ENCODE assay signal across 11 mouse cellular contexts in genomic region chr12:33345773-33346435, GRCm38 (mm10). TPM values are rescaled to one million over a fixed set of nuclear protein-coding genes. Genes with fewer than 3 reads are reported as not detected.
DNase-seq lines count a peak whose midpoint lies in the region; ATAC-seq lines count a peak whose summit lies in the region.
"Had no signal": no experiment of that assay in that cellular context is flagged by ENCODE, and none has a peak within 500 bp of the region (broad histone marks: within the 10 kb centered on the region; RNA-seq: fewer than 3 reads in every experiment).

No protein-coding gene starts in this region.

- intact Hi-C loops in heart, postnatal 14 days (cut with DNase I), result no loop called here

- H3K27me3 ChIP-seq in heart, embryonic 14.5 days (ENCODE audit: control insufficient read depth, insufficient read depth, low read length), result peaks cover 5% of the 10 kb centered on the region
- no peaks in the 10 kb centered on the region for H3K27me3 ChIP-seq in forebrain, embryonic 14.5 days (replicated peaks; ENCODE audit: control insufficient read depth, insufficient read depth, low read length)
- peaks cover 31% of the 10 kb centered on the region for H3K27me3 ChIP-seq in midbrain, embryonic 12.5 days

- H3K36me3 ChIP-seq in heart, embryonic 14.5 days (ENCODE audit: control insufficient read depth, insufficient read depth, low read length), result no peaks in the 10 kb centered on the region
- H3K36me3 ChIP-seq in forebrain, embryonic 14.5 days (ENCODE audit: control insufficient read depth, insufficient read depth, low read length), result no peaks in the 10 kb centered on the region
- peaks cover 8% of the 10 kb centered on the region; the same call in 1 of the 2 replicates for H3K36me3 ChIP-seq in midbrain, embryonic 12.5 days

- H3K9ac ChIP-seq in heart, embryonic 14.5 days (ENCODE audit: low read length), result 0 out of 2 replicates have a peak overlapping the region, but pooled peaks have one; percentile 35
- no peak overlapping the region; the same call in 1 of the 2 replicates for H3K9ac ChIP-seq in forebrain, embryonic 14.5 days (ENCODE audit: low read length)
- no peak overlapping the region for H3K9ac ChIP-seq in midbrain, embryonic 12.5 days (replicated peaks)
- H3K9ac ChIP-seq: liver, postnatal 0 days had no signal

- ATAC-seq in heart, embryonic 14.5 days (ENCODE audit: insufficient number of reproducible peaks, insufficient read depth, low FRiP score, low read depth), result peak; percentile 65; the same call in 1 of the 2 replicates
- no peak for ATAC-seq in forebrain, embryonic 14.5 days
- peak; percentile 10; the same call in 1 of the 2 replicates for ATAC-seq in midbrain, embryonic 12.5 days (ENCODE audit: low FRiP score, low read depth)
- ATAC-seq: activated CD4-positive, CD25-positive, alpha-beta regulatory T cell, adult 4 months; liver, postnatal 0 days had no signal

- H3K27ac ChIP-seq in heart, embryonic 14.5 days (replicated peaks in 1 of 2; ENCODE audit: control insufficient read depth in 1 of 2, insufficient read depth in 1 of 2, low read depth in 2 of 2, low read length in 2 of 2), result no peak overlapping the region; a peak in 1 of 4 replicates
- peak overlapping the region; percentile 40; the same call in 1 of the 2 replicates for H3K27ac ChIP-seq in forebrain, embryonic 14.5 days (ENCODE audit: low read depth, low read length)
- no peak overlapping the region for H3K27ac ChIP-seq in midbrain, embryonic 12.5 days (replicated peaks)

- peak overlapping the region; percentile 58 for H3K4me2 ChIP-seq in heart, embryonic 14.5 days (ENCODE audit: low read length)
- peak overlapping the region; percentile 43 for H3K4me2 ChIP-seq in forebrain, embryonic 14.5 days (ENCODE audit: low read length)
- peak overlapping the region; percentile 54 for H3K4me2 ChIP-seq in midbrain, embryonic 12.5 days (replicated peaks)

- peak overlapping the region in 1 of 2 experiments; percentile 15; a peak in 2 of 4 replicates for H3K4me3 ChIP-seq in heart, embryonic 14.5 days (ENCODE audit: control insufficient read depth in 1 of 2, insufficient read depth in 1 of 2, low read depth in 1 of 2, low read length in 2 of 2)
- no peak overlapping the region for H3K4me3 ChIP-seq in forebrain, embryonic 14.5 days (ENCODE audit: low read depth, low read length)
- no peak overlapping the region for H3K4me3 ChIP-seq in midbrain, embryonic 12.5 days

- DNase-seq in heart, postnatal 14 days, result no peak
- DNase-seq in ZHBTc4 (ENCODE audit: low read depth, low spot score), result peak; percentile 59
- no peak for DNase-seq in forebrain, embryonic 14.5 days (ENCODE audit: low spot score)
- no peak for DNase-seq in adrenal gland, postnatal 14 days
- no peak for DNase-seq in left cerebral cortex, adult 18-20 months (ENCODE audit: low spot score in 2 of 2)
- DNase-seq in layer of hippocampus, adult 11-12 months (ENCODE audit: low spot score), result no peak
- DNase-seq: liver, postnatal 0 days had no signal

- H3K9me3 ChIP-seq in heart, embryonic 14.5 days (ENCODE audit: control insufficient read depth, low read length), result peaks cover 9% of the 10 kb centered on the region; the same call in 1 of the 2 replicates
- H3K9me3 ChIP-seq in forebrain, embryonic 14.5 days (replicated peaks; ENCODE audit: control insufficient read depth, low read length), result no peaks in the 10 kb centered on the region
- no peaks in the 10 kb centered on the region for H3K9me3 ChIP-seq in midbrain, embryonic 12.5 days

- 14% methylated on average over 23 of the region's 23 CpGs for WGBS in heart, embryonic 14.5 days
- 42% methylated on average over 23 of the region's 23 CpGs for WGBS in forebrain, embryonic 14.5 days
- 28% methylated on average over 23 of the region's 23 CpGs for WGBS in midbrain, embryonic 12.5 days

- peaks cover 31 to 32% of the 10 kb centered on the region in 2 experiments for H3K4me1 ChIP-seq in heart, embryonic 14.5 days (ENCODE audit: control insufficient read depth in 2 of 2, insufficient read depth in 2 of 2, low read length in 2 of 2)
- H3K4me1 ChIP-seq in forebrain, embryonic 14.5 days (ENCODE audit: control insufficient read depth, insufficient read depth, low read length), result peaks cover 25% of the 10 kb centered on the region
- peaks cover 19% of the 10 kb centered on the region for H3K4me1 ChIP-seq in midbrain, embryonic 12.5 days

RNA-seq across cellular contexts. Expression of gene Efcab10, which starts 48.8 kb away (rescaled TPM):
- polyA plus RNA-seq in heart, embryonic 14.5 days (2014; fragmentation: Nextera tagmentation; extraction: Ambion mirVana), result not detected in 2 replicates
- total RNA-seq in heart, postnatal 14 days (2021), result under 1 TPM in 1 of 2 experiments, not detected in 1; 0.45 TPM
- 4.2 and 4.3 TPM in 2 replicates for polyA plus RNA-seq in forebrain, embryonic 14.5 days (2014; fragmentation: Nextera tagmentation; extraction: Ambion mirVana)
- 0.38 and 1.5 TPM in 2 replicates for polyA plus RNA-seq in midbrain, embryonic 12.5 days (2016; fragmentation: Nextera tagmentation; extraction: Ambion mirVana)
- not detected in 2 replicates for total RNA-seq in adrenal gland, postnatal 14 days (2021)
- total RNA-seq in left cerebral cortex, adult 18-20 months (2021), result 1 to 10 TPM; 3.3 to 4.3 TPM
- total RNA-seq: gastrocnemius, adult 8-10 months had no signal
- polyA plus RNA-seq: activated CD4-positive, CD25-positive, alpha-beta regulatory T cell, adult 4 months; liver, postnatal 0 days had no signal
